Mouse (Mus musculus) ES-E14 (cell line): Measurements from ENCODE around the gene Fry.

Experiments used
- CHD2 ChIP-seq: IDR thresholded peaks from 2 replicates; pipeline ENCODE4 v1.6.1; 2014; ENCODE audit warnings: mild to moderate bottlenecking, low read depth, low read length, inconsistent platforms
- HCFC1 ChIP-seq: IDR thresholded peaks from 2 replicates; pipeline ENCODE4 v1.6.1; 2012; ENCODE audit warnings: low read length, inconsistent platforms, borderline replicate concordance; ENCODE audit not compliant: insufficient read depth
- MAFK ChIP-seq: IDR thresholded peaks from 2 replicates; pipeline ENCODE4 v1.6.1; 2014; ENCODE audit warnings: mild to moderate bottlenecking, low read depth, low read length, inconsistent platforms; ENCODE audit not compliant: insufficient read depth
- ZNF384 ChIP-seq: IDR thresholded peaks from 2 replicates; pipeline ENCODE4 v1.6.1; 2012; ENCODE audit warnings: low read depth, low read length, inconsistent platforms

- TF ChIP-seq MAFK (no peak), HCFC1 (no peak), CHD2 (no peak), ZNF384 (no peak)
Observed at GRCm38 (mm10) chr5:150282091-150282490, 163.6 kb downstream of the Fry start.
